Mouse (Mus musculus) heart, postnatal 4 days (tissue): ENCODE measurements at regions not wholly inside any gene's neighbourhood (a gene's known extent, or its start where the extent isn't known, plus 50 kb on each side); places are given as distances from the start of the nearest gene placed in this dataset.

ENCODE experiments used
- DNase-seq: peaks from one replicate; pipeline ENCODE4 v3.0.0; 2021

- DNase-seq = peak; percentile 22
These were observed 209.7 kb upstream of the Pard3b start for GRCm38 (mm10) chr1:61428706-61429501.

DNA sequence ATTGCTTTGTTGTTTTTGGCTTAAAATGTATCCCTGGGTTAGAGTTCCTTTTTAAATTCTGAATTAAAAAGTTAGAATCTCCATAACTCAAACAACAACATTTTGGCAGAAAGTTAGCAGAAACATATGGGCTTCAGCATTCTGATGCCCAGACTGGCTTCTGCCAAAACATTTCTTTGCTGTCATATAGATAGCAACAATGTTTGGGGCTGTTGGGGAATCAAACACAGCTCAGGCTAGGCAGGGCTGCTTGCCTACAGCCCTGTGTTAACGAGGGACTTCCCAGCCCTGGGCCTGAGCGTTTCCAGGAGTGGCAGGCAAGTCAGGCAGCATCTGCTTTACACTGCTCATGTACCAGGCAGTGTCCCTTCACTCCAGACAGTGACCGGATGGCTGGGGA lies 201.0 kb upstream of the Pard3b start:
- no peak for DNase-seq

GRCm38 (mm10) chr1:61461435-61461834 lies 177.2 kb upstream of the Pard3b start:
- DNase-seq = no peak

DNA sequence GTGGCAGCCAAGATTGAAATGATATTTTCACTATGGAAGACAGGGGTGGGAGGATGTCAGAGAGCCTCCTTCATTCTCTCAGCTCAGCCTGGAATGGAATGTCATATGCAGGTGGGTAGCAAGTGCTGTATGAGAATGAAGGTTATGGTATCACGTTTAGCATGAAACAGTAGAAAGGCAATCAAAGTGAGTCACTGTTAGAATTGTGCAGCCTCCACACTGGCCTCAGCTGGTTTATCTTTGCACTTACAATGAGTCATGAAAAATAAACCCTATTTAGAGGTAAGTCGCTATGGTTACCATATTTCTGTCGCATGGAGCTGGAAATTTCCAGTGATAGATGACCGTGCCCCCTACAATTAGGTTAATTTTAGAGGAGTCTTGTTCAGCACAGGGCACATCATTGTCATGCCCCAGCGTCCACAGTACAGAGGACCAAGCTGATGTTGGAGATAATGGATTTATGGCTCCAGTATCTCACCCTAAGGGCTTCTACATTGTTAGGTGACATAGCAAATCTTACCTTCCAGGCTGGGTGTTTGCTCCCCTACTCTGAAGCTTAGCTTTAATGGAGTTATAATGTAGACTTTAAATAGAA lies 167.9 kb upstream of the Pard3b start:
- DNase-seq = no peak

- no peak for DNase-seq
These were observed 166.6 kb upstream of the Pard3b start for GRCm38 (mm10) chr1:61471779-61472578.

GRCm38 (mm10) chr1:61472579-61473242 lies 165.9 kb upstream of the Pard3b start:
- no peak for DNase-seq

DNA sequence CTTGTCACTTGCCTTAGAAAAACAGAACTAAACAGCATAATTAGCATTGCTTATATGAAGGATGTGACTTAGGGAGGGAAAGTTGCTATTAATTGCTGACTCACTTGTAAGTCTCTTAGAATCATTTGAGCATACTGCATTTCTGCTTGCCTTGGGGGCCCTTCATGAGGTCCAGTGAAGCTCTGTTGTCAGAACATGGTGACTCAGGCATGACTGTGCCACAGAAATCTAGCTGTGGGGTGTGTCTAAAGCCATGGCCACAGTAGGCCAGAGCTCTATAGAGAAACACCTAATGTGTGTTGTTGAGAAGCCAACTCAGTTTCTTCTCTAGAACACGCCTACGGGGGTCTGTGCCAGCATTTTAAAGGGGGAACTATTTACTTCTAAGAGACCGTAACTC lies 153.2 kb upstream of the Pard3b start:
- no peak for DNase-seq

- no peak for DNase-seq
These were observed 113.7 kb upstream of the Pard3b start for GRCm38 (mm10) chr1:61524886-61525285.

DNA sequence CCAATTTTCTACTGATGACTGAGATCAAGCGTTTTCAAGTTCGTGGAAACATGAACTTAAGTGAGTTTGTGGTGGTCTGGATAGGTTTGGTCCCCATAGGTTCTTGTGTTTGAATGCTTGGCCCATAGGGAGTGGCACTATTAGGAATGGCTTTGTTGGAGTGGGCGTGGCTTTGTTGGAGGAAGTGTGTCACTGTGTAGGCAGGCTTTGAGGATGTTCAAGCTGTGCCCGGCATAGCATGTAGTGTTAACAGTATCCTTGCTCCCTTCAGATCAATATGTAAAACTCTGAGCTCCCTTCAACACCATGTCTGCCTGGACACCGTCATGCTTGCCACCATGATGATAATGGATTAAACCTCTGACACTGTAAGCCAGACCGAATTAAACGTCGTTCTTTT lies 112.7 kb upstream of the Pard3b start:
- no peak for DNase-seq

DNA sequence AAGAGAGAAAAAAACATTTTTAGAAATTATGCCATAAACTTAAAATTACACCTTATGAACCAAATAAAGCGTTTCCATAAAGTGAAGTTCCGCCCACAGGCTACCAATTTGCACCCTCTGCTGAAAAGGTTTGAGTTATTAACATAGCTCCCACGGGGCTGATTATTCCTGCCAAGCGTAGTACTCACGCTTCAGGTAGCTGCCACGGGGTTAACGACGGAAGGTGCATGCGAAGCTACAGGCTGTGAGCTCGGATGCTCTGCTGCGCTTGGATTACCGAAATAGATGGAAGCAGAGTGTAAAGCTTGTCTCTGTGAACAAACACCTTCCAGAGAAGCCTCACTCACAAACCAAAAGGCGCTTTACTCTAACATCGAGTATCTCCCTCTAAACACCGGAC lies 109.9 kb upstream of the Pard3b start:
- no peak for DNase-seq

DNA sequence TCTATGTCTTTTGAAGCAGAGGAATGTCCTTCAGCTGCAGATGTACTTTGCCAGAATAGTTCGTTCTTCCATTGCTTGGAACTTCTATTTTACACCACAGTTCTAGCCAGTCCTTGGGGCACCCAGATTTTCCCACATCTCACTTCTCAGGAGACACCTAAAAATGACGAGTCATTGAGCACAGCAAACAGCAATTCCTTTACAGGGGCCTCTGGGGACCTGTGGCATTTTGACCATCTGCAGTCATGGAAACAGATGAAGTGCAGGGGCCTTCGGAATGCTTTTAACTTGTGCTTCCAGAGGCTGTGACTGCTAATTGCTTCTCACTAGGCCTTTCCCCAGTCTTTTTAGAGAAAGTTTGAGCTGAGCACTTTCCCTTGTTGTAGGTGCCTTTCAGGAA lies 108.5 kb upstream of the Pard3b start:
- DNase-seq = no peak

DNA sequence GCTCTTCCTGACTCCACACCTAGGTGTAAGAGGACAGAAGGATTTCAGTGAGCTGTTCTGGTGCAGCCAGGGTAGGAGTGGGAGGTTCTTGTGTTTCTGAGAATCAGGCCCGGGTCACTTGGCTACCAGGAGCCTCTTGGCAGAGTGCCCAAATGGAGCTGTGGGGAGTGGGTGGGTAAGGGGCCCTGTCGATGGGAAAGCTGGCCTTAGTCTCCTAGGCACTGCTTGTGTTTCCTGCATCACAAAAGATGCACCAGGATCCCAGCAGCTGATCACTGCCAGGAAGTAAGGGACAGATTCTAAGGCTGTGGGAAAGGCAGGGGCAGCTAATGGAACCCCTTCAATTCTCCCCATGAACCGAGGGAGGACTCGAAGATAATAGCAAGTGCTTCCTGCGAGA lies 107.1 kb upstream of the Pard3b start:
- no peak for DNase-seq

- DNase-seq = no peak
These were observed 98.5 kb upstream of the Pard3b start for GRCm38 (mm10) chr1:61540081-61540480.

GRCm38 (mm10) chr1:61541166-61541565 lies 97.5 kb upstream of the Pard3b start:
- DNase-seq = no peak

DNA sequence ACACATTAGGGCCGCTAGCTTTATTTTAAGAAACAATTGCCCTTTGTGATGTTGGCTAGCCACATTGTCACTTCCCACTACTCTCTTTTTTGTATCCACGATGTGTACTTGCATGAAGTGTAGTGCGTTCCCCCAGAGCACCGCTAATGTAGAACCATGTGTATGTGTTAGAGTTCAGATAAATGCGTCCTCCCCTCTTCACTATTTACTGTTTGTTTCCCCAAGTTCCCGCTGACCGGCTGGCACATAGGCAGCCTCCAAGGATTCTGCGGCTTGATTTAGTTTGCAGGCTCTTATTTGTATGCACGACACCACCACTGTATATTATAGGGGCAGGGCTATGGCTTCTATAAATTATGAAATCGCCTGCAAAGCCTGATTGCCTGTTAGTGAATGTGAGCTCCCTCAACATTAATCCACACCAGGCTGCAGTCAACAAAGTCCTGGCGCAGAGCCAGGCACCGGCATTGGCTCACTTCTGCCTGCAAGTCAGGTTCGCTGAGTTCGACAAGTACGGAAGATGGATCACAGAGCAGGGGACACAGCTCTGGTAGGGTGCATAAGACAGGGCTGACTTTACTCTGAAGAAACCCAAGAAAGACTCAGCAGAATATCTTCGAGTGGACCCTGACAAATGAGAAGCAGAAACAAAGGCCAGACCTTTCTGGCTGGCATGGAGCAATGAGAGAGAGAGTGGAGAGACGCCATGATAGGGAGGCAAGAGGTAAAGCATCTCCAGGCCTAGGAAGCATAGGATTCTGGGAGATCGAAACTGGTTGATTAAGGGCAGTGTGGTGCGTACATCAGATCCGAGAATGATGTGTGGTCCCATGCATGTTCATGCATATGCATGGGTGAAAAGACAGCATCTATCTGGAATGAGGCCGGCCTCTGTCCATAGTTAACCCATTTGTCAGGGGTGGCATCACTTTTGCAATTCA lies 85.8 kb upstream of the Pard3b start:
- peak; percentile 48 for DNase-seq

GRCm38 (mm10) chr1:61559514-61559913 lies 79.1 kb upstream of the Pard3b start:
- DNase-seq = no peak

DNA sequence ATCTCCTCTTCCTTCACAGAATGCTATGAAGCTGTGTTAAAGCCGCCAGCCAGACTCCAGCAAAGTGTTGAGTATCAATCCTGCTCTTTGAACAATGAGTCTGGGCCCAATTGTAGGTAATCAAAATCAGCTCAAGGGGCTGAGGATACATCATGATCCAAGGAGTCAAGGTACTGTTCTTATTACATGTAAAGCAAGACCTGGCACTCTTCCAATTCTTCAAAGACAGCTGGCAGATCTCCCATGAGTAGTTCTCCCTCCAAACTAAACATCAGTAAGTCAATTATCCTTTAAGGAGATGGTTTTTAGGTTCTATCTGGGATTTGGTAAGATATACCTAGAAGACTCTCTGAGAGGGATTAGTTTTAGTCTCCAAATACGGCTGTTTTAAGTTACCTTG lies 76.5 kb upstream of the Pard3b start:
- no peak for DNase-seq

DNA sequence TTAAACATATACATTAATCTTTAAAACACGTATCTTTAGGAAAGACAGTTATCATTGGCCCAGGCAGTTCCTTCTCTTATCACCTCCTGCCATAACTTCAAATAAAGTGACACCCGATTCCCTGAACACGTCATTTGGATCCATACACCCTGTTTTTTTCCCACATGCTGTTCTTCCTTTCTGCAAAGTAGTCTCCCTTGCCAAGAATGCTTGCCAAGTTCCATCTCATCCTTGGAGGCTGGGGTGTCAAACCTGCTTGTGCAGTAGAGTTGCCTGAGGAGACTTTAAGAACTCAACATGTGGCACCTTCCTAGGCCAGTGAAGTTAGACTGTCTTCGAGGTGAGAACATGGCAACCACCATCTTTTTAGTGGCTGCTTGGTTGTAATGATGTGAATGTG lies 73.2 kb upstream of the Pard3b start:
- no peak for DNase-seq

GRCm38 (mm10) chr1:61574276-61574675 lies 64.3 kb upstream of the Pard3b start:
- DNase-seq = no peak

DNA sequence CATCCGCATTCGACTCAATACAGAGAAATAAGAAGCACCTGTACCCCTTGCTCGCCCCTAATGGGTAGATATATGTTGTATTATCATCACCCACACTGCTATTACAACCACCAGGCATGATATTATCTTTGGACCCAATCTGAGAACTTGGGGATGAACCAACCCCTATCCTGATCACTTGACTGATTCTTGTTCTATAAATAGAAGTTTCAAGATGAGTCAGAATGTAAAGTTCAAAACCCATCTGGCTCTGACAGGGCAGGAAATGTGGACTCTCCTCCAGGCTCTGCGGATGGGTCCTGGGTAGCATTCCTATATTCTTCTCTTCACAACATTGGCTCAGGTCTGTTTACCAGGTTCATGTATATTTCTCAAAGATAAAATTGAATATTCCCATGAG lies 61.9 kb upstream of the Pard3b start:
- no peak for DNase-seq

- DNase-seq = no peak
These were observed 51.4 kb upstream of the Pard3b start for GRCm38 (mm10) chr1:61587251-61587650.
